Mouse (Mus musculus) hindbrain, embryonic 12.5 days (tissue): ENCODE measurements around the gene Mybbp1a. TPM values are rescaled to one million over a fixed set of nuclear protein-coding genes. Genes with fewer than 3 reads are reported as not detected.

Experiments used
- ATAC-seq: fragments of 200-750 bp; cut with Nextera tagmentation; 2 replicates; pipeline ENCODE4 v1.8.0; 2017; ENCODE audit warnings: moderate TSS enrichment; ENCODE audit not compliant: low FRiP score
- H3K27ac ChIP-seq: fragments of 300-500 bp; sonication (generic); 2 replicates; pipeline ENCODE4 v1.5.1; 2016; ENCODE audit warnings: mild to moderate bottlenecking
- H3K27me3 ChIP-seq: fragments of 300-500 bp; sonication (generic); 2 replicates; pipeline ENCODE4 v1.6.1; 2016; ENCODE audit warnings: mild to moderate bottlenecking
- H3K36me3 ChIP-seq: fragments of 300-500 bp; sonication (generic); 2 replicates; pipeline ENCODE4 v1.6.1; 2016; ENCODE audit warnings: mild to moderate bottlenecking
- H3K4me1 ChIP-seq: fragments of 300-500 bp; sonication (generic); 2 replicates; pipeline ENCODE4 v1.6.1; 2016
- H3K4me2 ChIP-seq: fragments of 300-500 bp; sonication (generic); replicated peaks from 2 replicates; pipeline ENCODE4 v1.6.1; 2016; ENCODE audit warnings: mild to moderate bottlenecking
- H3K4me3 ChIP-seq: fragments of 300-500 bp; sonication (generic); 2 replicates; pipeline ENCODE4 v1.5.1; 2016; ENCODE audit warnings: mild to moderate bottlenecking
- H3K9ac ChIP-seq: fragments of 300-500 bp; sonication (generic); 2 replicates; pipeline ENCODE4 v1.6.1; 2016; ENCODE audit warnings: mild to moderate bottlenecking, moderate library complexity
- H3K9me3 ChIP-seq: fragments of 300-500 bp; sonication (generic); replicated peaks from 2 replicates; pipeline ENCODE4 v1.6.1; 2016; ENCODE audit warnings: mild to moderate bottlenecking
- WGBS: fragments of 180-500 bp; shearing (Covaris S2); methylation state at CpG from one replicate; pipeline ENCODE4 v1.1.7; 2016; 5-methylcytosine and 5-hydroxymethylcytosine counted together
- polyA plus RNA-seq: library from polyadenylated mRNA; unstranded; fragments of >200 nt; fragmentation: Nextera tagmentation; extraction: Ambion mirVana; gene quantifications from 2 replicates; pipeline ENCODE4 v1.2.1, GENCODE M21; 2016

Gene Mybbp1a
- 112 and 123 TPM in 2 replicates for polyA plus RNA-seq

- peak; percentile 95 for ATAC-seq
- under 1% methylated on average over 46 of the region's 46 CpGs for WGBS
- H3K27me3 ChIP-seq = no peaks in the 10 kb centered on the region
- H3K36me3 ChIP-seq = peaks cover 38% of the 10 kb centered on the region
- H3K27ac ChIP-seq = peak within 1 kb of the TSS; percentile 94
- H3K4me3 ChIP-seq = peak within 1 kb of the TSS; percentile 87
- H3K4me2 ChIP-seq = peak within 1 kb of the TSS; percentile 97
- H3K9me3 ChIP-seq = no peaks in the 10 kb centered on the region
- peak within 1 kb of the TSS; percentile 86 for H3K9ac ChIP-seq
- peaks cover 12% of the 10 kb centered on the region for H3K4me1 ChIP-seq
Measured at GRCm38 (mm10) chr11:72440965-72441664, at the start of gene Mybbp1a. Gene Mybbp1a (plus strand): TSS chr11:72441355.

DNA sequence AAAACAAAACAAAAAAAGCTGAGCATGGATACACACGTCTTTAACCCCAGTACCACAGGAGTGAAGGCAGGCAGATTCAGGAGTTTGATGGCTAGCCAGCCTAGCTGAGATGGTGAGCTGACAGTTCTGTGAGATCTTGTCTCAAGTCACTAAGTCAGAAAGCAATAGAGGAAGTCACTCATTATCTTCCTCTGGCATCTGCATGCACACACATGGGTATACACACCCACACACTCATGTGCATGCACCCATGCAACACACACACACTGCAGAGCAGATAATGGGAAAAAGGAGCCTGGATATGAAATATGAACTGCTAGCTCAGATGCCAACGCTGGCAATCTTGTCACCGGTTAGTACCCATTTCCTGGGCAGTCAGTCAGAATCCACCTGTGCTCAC, 47.9 kb upstream of the Mybbp1a start:
- Histone ChIP-seq H3K27ac (no peak overlapping the region), H3K36me3 (no peaks in the 10 kb centered on the region)
- no peak for ATAC-seq

GRCm38 (mm10) chr11:72393669-72394068, 47.5 kb upstream of the Mybbp1a start:
- H3K9ac ChIP-seq = no peak overlapping the region
- no peak overlapping the region for H3K4me2 ChIP-seq
- H3K9me3 ChIP-seq = no peaks in the 10 kb centered on the region
- H3K4me3 ChIP-seq = no peak overlapping the region
- ATAC-seq = no peak
- H3K36me3 ChIP-seq = no peaks in the 10 kb centered on the region
- 0 out of 2 replicates have a peak, but pooled peaks cover 4% of the 10 kb centered on the region for H3K4me1 ChIP-seq
- H3K27me3 ChIP-seq = no peaks in the 10 kb centered on the region
- no peak overlapping the region for H3K27ac ChIP-seq
- 51% methylated on average over 5 of the region's 5 CpGs for WGBS

More for the DNA sequence above, 47.9 kb upstream of the Mybbp1a start:
- no peak overlapping the region for H3K9ac ChIP-seq
- H3K4me2 ChIP-seq = no peak overlapping the region
- 86% methylated on average over 3 of the region's 3 CpGs for WGBS
- no peaks in the 10 kb centered on the region for H3K9me3 ChIP-seq
- H3K27me3 ChIP-seq = no peaks in the 10 kb centered on the region
- no peak overlapping the region for H3K4me3 ChIP-seq
- H3K4me1 ChIP-seq = 0 out of 2 replicates have a peak, but pooled peaks cover 4% of the 10 kb centered on the region

GRCm38 (mm10) chr11:72394694-72395093, 46.5 kb upstream of the Mybbp1a start:
- H3K27me3 ChIP-seq = no peaks in the 10 kb centered on the region
- no peaks in the 10 kb centered on the region for H3K9me3 ChIP-seq
- no peak overlapping the region for H3K4me2 ChIP-seq
- ATAC-seq = no peak
- 0 out of 2 replicates have a peak, but pooled peaks cover 4% of the 10 kb centered on the region for H3K4me1 ChIP-seq
- no peak overlapping the region for H3K9ac ChIP-seq
- no peaks in the 10 kb centered on the region for H3K36me3 ChIP-seq
- H3K27ac ChIP-seq = no peak overlapping the region
- WGBS = 80% methylated on average over 2 of the region's 2 CpGs
- H3K4me3 ChIP-seq = no peak overlapping the region

DNA sequence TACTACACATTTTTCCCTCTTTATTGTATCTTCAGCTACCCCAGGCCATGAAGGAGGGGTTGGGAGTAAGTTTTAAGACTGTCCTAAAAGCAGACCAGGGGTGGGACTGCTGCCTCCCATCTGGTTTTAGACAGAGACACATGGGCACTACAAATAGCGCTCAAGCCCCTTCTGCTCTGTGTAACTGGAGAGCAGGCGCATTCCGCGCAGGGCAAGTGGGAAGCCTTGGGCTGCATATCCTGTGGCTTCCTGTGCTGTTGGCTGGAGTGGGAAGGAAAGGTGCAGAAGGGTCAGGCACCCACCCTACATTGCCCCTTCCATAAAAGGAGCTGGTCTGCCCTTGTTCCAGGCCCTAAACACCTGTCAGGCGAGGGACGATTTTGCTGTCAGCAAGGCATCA, 45.5 kb upstream of the Mybbp1a start:
- no peak overlapping the region for H3K4me2 ChIP-seq
- 81% methylated on average over 6 of the region's 6 CpGs for WGBS
- no peak overlapping the region for H3K9ac ChIP-seq
- H3K27me3 ChIP-seq = no peaks in the 10 kb centered on the region
- H3K36me3 ChIP-seq = no peaks in the 10 kb centered on the region
- no peak overlapping the region for H3K27ac ChIP-seq
- no peak for ATAC-seq
- H3K9me3 ChIP-seq = no peaks in the 10 kb centered on the region
- H3K4me3 ChIP-seq = no peak overlapping the region
- 0 out of 2 replicates have a peak, but pooled peaks cover 4% of the 10 kb centered on the region for H3K4me1 ChIP-seq

DNA sequence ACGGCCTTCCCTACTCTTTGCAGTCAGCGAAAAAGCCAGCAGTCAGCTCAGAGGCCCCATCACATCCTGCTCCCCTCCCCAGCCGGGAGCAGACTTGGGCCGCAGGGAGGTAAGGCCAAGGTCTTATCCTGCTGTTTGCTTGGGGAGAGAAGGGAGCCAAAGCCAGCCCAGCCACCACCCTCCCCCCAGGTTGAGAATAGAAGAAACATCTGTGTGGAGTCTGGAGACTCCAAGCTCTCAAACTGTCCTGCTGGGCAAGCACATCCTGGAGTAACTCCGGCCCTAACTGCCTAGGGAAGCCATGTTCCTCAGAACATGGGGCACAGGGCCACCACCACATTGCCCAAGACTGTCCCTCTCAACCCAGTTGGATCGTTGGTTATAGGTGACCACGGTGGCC, 44.5 kb upstream of the Mybbp1a start:
- Histone ChIP-seq H3K4me2 (no peak overlapping the region), H3K9ac (no peak overlapping the region), H3K4me1 (peaks cover 11% of the 10 kb centered on the region; the same call in 1 of the 2 replicates), H3K36me3 (no peaks in the 10 kb centered on the region), H3K27me3 (no peaks in the 10 kb centered on the region), H3K27ac (no peak overlapping the region), H3K4me3 (no peak overlapping the region), H3K9me3 (no peaks in the 10 kb centered on the region)
- no peak for ATAC-seq
- WGBS = 81% methylated on average over 7 of the region's 7 CpGs

- Histone ChIP-seq H3K4me1 (peaks cover 11% of the 10 kb centered on the region; the same call in 1 of the 2 replicates), H3K36me3 (no peaks in the 10 kb centered on the region), H3K9ac (no peak overlapping the region), H3K27ac (no peak overlapping the region), H3K27me3 (no peaks in the 10 kb centered on the region), H3K4me2 (no peak overlapping the region), H3K4me3 (no peak overlapping the region), H3K9me3 (no peaks in the 10 kb centered on the region)
- ATAC-seq = no peak
- 84% methylated on average over 10 of the region's 10 CpGs for WGBS
Measured at GRCm38 (mm10) chr11:72397072-72397471, 44.1 kb upstream of the Mybbp1a start.

DNA sequence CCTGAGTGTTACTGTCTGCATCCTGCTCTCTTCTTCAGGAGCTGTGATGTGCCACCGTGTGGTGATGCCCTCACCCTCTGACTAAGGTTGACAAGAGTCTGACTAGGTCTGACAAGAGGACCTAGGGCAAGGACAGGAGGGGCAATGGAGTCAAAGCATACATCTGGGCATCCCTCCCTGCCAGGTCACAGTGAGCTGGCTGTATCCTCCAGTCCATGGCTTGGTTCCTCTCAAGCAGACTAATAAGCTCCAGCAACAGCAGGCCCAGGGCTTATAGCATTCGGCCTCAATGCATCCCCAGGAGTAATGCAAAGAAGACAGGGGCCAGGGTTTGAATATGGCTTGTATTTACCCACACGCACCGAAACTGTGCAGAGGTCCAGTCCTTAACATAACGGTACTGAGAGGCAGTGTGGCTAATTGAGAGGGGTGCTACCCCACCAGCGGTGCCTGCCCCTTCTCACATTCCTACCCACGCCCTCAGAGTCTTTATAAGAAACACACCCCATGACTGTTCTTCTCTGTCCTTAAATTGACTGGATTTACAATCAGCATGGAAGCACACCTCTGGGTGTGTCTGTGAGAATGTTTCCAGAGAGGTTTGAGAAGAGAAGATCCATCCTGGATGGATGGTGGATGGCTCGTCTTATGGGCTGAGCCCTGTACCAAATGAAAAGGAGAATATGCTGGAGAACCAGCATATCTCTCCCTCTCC, 43.2 kb upstream of the Mybbp1a start:
- ATAC-seq = no peak
- Histone ChIP-seq H3K9me3 (no peaks in the 10 kb centered on the region), H3K27me3 (no peaks in the 10 kb centered on the region), H3K9ac (no peak overlapping the region), H3K36me3 (no peaks in the 10 kb centered on the region), H3K4me1 (peaks cover 11% of the 10 kb centered on the region; the same call in 1 of the 2 replicates), H3K27ac (no peak overlapping the region), H3K4me2 (no peak overlapping the region), H3K4me3 (no peak overlapping the region)
- WGBS = 82% methylated on average over 8 of the region's 8 CpGs

GRCm38 (mm10) chr11:72401068-72401467, 40.1 kb upstream of the Mybbp1a start:
- Histone ChIP-seq H3K36me3 (no peaks in the 10 kb centered on the region), H3K4me1 (peaks cover 7% of the 10 kb centered on the region; the same call in 1 of the 2 replicates), H3K27me3 (no peaks in the 10 kb centered on the region), H3K4me3 (no peak overlapping the region), H3K27ac (no peak overlapping the region), H3K9ac (no peak overlapping the region), H3K4me2 (no peak overlapping the region), H3K9me3 (no peaks in the 10 kb centered on the region)
- 86% methylated on average over 12 of the region's 12 CpGs for WGBS
- 0 out of 2 replicates have a peak, but pooled peaks have one; percentile 10 for ATAC-seq

- 58% methylated on average over 5 of the region's 5 CpGs for WGBS
- no peak for ATAC-seq
- Histone ChIP-seq H3K9me3 (no peaks in the 10 kb centered on the region), H3K27me3 (0 out of 2 replicates have a peak, but pooled peaks cover 2% of the 10 kb centered on the region), H3K36me3 (no peaks in the 10 kb centered on the region), H3K4me3 (no peak overlapping the region), H3K4me2 (no peak overlapping the region), H3K27ac (no peak overlapping the region), H3K4me1 (peaks cover 14% of the 10 kb centered on the region; the same call in 1 of the 2 replicates), H3K9ac (no peak overlapping the region)
Measured at GRCm38 (mm10) chr11:72402017-72402416, 39.1 kb upstream of the Mybbp1a start.

DNA sequence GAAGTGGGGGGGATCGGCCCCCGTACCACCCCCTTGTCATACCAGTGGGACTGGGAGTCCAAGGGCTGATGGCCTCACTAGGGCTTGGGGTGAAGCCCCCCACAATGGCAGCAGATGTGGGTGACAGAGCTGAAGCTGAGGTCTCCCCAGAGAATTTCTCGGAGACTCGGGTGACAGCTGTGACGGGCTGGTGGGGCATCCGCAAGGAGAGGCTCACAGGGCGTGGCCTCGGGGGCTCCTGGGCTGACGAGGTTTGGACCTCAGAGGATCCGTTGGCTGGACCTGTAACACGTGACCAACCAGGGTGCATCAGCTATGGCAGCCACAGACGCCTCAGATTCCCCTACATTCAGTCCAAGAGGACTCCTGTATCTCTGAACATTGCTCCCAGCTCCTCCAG, 38.2 kb upstream of the Mybbp1a start:
- H3K9ac ChIP-seq = no peak overlapping the region
- H3K36me3 ChIP-seq = no peaks in the 10 kb centered on the region
- peaks cover 16% of the 10 kb centered on the region; the same call in 1 of the 2 replicates for H3K4me1 ChIP-seq
- H3K27ac ChIP-seq = no peak overlapping the region
- H3K9me3 ChIP-seq = no peaks in the 10 kb centered on the region
- peaks cover 4% of the 10 kb centered on the region; the same call in 1 of the 2 replicates for H3K27me3 ChIP-seq
- no peak overlapping the region for H3K4me3 ChIP-seq
- no peak for ATAC-seq
- 77% methylated on average over 12 of the region's 12 CpGs for WGBS
- H3K4me2 ChIP-seq = no peak overlapping the region

GRCm38 (mm10) chr11:72405532-72405931, 35.6 kb upstream of the Mybbp1a start:
- Histone ChIP-seq H3K27ac (no peak overlapping the region), H3K4me1 (peaks cover 21% of the 10 kb centered on the region), H3K27me3 (peaks cover 28% of the 10 kb centered on the region), H3K4me2 (no peak overlapping the region), H3K4me3 (no peak overlapping the region), H3K36me3 (no peaks in the 10 kb centered on the region), H3K9ac (no peak overlapping the region), H3K9me3 (no peaks in the 10 kb centered on the region)
- WGBS = 59% methylated on average over 4 of the region's 4 CpGs
- no peak for ATAC-seq
